Mouse (Mus musculus) v-Abl transformed pro-B cells (cell line): ENCODE data around the gene Myo15b.
"Not testable (repeated sequence)": the region's sequence is repeated elsewhere in the genome, so short reads cannot be mapped to it uniquely, and the experiment has no call there.

Experiments
- in situ Hi-C, 2 experiments: fragments of 400-800 bp; cut with MboI; formaldehyde crosslinking; loops; one replicate each; pipeline ENCODE4 v1.15.1; 2025; ENCODE audit not compliant: unreplicated experiment in 2 of 2

The Myo15b gene

DNA sequence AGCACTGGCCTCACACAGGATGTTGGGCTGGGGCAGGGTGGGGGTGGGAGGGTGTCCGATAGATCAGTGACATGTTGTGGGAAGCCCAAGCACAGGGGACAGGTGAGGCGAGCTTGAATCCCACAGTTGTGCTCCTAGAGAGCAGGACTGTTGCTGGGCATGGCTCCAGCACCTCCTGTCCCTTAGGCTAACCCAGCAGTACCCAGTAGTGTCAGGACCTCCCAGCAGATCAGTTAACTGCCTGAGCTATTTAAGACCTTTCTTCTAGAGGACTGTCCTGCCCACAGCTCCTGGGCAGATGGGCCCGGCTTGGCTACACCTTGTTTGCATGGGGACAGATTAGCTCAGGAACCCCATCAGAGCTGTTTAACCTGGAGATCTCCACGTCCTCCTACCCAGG is 29.2 kb upstream of the Myo15b start:
- in situ Hi-C loops, result no loop called here

DNA sequence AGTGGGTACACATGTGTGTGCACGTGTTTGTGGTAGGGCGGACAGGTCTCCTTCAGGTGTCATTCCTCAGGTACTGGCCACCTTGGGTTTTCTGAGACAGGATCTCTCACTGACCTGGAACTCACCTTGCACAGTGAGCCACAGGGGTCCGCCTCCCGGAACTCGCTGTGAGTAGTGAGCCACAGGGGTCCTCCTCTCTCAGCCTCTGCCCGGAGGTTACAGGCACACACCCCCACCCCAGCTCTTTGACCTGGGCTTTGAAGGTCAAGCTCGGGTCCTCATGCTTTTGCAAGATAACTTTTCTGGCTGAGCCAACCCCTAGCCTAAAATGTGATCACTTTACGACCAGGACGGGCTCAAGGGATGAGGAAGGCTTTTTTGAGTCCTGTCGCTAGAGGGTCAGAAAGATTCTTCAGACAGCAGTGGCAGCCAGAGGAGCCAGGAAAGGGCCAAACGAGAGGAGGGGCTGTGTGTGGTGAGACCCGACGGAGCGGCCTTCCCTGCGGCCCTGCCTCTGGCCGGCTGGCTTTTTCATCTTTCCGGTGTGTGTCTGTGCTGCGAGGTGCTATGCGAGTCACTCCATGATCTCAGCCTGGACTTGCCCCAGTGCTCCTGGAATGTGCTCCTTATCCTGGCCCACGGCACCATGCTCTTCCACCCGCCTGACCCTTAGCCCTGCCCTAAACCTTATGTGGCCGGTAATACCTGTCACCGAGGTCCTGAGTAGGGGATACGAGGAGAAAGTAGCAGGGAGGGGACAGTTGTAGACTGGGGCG is 27.5 kb upstream of the Myo15b start:
- in situ Hi-C loops, result no loop called here

DNA sequence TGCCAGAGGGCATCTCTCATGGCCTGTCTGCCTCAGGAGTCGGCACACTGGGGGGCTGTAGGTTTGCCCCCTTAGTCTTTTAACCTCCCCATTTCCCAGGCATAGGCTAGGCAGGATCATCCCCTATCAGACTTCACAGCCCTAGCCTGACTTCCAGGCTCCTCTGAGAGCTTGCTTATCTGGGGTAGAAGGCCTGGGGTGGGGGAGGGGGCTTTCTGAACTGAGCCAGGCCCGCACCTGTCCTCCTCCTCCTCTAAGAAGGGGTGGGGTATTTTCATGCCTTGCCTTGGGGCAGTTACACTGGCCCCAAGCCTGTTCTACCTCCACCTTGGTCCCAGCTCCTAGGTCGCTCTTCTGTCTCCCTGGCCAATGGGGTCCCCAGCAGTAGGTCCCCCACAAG is 26.7 kb upstream of the Myo15b start:
- in situ Hi-C loops, result no loop called here

DNA sequence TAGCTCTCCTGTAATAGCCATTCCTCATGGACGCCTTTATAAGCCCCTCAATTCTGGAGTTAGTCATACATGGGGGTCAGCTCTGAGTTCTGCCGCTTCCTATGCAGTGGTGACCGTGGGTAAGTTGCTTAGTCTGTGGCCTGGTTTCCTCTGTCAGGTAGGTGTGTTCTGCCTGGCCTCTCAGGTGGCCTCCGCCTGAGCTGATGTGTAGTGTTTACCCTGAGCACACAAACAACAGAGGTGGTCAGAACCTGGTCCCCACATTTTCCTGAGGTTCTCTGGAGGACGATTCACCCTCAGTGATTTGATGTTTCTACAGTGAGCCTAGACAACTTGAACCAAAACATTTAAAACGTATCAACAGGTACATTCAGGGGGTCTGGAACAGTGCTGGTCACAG is 26.1 kb upstream of the Myo15b start:
- in situ Hi-C loops, result no loop called here

DNA sequence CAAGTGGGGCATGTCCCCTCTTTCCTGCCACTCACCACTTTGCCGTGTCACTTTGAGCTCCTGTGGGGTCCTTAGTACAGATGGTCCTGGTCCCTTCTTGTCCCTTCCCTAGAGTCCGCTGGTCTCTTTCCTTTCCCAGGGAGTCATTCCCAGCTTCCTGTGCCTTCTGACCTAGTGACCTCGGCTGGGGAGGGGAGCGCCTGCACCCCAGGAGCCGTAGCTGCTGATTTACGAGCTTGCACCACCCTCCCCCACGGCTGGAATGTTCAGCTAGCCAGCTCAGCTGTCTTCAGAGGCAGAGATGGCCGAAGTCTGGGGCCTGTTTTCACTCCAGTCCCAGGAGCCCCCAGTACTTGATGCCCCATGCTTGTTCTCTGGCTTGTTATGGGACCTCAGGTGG is 25.7 kb upstream of the Myo15b start:
- in situ Hi-C loops, result no loop called here

DNA sequence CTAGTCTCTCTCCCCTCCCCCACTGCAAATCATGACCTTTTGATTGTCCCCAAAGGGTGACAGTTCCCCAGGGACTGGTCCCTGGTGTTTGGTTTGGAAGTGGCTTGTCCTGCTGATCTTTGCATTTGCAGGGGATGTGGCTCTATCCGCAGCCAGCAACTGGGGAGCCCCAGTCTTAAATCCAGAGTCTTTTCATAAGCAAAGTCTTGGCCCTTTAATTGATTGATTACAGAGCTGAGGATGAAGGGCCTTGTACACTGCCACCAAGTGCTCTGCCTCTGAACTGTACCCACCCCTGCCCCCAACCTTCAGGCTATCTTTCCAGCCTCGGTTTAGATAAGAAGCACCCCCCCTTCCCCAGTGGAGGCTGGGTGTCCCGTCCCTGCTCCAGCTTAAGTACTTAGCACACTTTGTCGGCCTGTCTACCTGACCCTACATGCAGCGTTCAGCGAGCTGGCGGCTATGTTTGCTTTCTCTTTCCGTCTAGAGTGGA is 25.1 kb upstream of the Myo15b start:
- in situ Hi-C loops, result no loop called here

DNA sequence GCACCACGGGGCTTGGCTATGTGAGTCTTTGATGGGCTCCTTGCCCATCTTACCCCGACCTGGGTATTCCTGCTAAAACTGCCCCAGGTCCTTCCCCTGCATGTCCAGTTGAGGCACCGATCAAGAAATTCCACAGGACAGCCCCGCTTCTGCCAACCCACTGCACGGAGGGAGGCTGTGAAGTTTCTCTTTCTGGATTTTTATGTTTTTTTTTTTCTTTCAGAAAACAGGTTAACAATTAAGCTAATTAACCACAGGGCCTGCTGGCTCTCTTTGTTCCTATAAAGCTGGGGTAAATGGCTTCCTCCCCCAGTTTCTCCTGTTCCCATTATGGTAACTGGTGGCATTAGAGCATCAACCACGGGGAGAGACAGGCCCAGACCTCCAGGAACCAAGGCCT is 24.2 kb upstream of the Myo15b start:
- in situ Hi-C loops, result no loop called here

DNA sequence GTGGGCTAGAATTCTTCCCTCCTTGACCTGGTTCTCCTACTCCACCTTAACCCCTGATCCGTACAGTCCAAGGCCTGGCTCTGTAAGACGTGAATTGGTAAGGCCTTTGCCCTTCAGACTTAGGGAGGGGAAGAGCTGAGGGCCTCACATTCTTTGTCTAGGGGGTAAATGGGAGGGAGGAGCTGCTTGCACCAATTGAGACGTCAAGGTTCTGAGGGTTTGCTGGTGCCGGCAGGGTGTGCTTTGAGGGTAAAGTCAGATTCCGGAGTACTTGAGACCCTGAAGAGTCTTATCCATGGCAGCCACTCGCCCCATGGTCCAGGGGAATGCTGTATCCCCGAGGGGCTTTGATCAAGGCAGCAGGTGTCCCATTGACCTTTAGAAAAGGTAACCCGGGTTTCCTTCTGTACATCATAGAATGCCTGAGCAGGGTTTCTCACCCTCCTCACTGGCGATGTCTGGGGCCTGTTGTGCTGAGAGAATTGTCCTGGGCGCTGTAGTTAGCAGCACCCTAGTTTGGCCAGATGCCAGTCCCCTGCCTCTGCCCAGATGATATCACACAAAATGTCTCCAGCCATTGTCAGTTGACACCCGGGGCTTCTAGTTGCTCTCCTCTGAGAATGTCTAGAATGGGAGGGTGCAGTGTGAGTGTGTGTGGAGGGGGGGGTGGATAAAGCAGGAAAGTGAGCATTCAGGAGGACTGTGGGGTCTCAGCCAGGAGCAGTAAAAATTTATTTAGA is 21.4 kb upstream of the Myo15b start:
- in situ Hi-C loops, result no loop called here

DNA sequence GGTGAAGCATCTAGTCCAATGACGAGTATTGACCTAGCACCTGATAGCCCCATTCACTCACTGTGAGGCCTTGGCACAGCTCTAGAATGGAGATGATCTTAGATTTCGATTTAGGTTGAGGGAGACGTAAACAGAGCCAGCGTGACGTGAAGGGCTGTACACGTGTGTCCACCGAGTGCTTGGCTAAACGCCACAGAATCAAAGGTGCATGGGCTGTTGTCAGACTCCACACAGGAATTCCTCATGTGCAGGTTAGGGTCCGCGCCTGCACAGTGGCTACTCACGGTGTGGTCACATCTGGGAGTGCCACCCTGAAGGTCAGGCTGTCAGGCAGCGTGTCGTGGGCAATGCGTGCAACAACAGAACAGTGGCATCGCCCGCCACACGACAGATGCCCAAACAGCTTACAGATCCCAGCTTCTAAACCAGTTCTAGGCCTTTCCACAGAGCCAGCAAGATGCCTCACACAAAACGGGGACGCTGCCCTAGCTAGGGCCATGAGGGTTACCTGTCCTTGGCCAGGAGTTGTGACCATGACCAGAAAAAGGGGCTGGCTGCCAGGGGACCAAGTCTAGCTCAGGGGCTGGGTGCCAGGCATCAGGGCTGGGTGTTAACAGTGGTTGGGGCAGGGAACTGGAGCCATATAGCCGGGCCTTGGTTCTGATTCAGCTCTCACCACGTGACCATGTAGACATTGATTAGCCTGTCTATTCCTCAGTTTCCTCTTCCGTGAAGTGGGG is 20.4 kb upstream of the Myo15b start:
- in situ Hi-C loops, result no loop called here

DNA sequence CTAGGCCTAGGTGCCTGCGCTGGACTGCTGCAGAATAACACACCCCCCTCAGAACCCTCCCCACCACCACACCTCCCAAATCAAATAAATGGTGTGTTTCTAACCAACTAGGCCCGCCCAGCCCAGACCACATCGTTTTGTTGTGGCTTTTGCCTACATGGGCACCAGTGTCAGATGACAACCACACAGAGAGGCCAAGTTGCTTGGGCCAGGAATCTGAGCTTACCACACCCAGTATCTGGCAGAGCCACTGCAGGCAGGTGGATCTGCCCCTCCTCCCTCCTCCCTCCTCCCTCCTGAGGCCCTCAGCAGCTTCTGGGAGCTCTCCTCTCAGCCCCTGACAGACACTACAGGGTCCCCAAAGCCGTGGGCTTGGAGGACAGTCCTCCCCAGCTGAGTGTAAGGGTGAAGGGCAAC is 19.3 kb upstream of the Myo15b start:
- in situ Hi-C loops, result no loop called here

DNA sequence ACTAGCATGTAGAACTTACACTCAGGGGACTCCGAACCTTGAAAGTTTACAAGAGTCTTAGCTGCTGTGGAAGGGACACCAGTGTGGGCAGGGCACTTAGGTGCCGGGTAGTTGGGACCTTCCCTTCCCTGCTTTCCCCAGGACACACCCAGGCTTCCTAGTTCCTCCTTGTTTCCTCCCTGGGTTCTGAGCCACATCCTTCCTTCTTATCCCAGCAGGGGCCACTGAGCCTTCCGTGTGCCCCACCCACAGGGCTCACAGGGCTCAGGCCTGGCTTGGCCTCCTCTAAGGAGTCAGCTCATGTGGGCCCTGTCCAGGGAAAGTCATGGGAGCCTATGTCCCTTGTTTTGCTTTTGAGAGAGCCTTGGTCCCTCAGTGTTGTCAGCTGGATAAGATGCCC is 18.5 kb upstream of the Myo15b start:
- in situ Hi-C loops, result no loop called here

DNA sequence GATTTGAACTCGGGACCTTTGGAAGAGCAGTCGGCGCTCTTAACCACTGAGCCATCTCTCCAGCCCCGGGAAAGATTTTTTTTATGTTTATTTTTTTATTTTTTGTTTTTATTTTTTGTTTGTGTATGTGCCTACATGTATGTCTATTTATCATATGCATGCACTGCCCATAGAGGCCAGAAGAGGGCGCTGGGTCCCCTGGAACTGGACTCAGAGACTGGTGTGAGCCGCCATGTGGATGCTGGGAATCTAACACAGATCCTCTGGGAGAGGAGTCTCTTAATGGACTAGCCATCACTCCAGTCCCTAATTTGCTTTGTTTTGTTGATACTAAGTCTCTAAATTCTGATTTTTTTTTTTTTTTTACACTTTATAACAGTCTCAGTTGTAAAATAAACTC is 17.2 kb upstream of the Myo15b start:
- in situ Hi-C loops, result no loop called here

DNA sequence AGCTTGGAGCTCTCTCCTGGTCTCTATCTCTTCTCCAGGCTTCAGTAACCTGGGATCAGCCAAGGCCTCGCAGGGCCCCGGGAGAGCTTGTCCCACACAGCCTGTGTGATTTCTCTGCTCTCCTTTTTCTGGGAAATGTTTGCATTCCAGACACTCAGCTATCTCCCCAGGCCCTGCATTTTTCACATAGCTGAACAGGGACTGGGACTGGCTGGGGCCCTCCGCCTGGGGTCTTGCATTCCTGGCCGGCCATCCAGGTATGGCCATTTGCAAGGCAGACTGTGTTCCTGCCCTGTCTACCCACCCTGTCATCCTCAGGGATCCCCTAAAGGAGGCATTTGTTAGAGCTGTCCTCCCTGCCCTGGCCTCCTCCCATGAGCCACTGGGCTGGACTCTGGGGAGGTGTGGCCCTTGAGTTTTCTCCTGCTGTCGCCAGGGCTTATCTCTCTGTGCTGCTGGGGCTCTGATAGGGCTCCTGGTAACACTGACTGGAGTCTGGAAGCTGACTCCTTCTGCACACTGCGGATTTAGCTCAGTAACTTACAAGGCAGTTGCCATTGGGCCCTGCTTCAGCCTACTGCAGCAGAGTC is 16.1 kb upstream of the Myo15b start:
- in situ Hi-C loops, result no loop called here

DNA sequence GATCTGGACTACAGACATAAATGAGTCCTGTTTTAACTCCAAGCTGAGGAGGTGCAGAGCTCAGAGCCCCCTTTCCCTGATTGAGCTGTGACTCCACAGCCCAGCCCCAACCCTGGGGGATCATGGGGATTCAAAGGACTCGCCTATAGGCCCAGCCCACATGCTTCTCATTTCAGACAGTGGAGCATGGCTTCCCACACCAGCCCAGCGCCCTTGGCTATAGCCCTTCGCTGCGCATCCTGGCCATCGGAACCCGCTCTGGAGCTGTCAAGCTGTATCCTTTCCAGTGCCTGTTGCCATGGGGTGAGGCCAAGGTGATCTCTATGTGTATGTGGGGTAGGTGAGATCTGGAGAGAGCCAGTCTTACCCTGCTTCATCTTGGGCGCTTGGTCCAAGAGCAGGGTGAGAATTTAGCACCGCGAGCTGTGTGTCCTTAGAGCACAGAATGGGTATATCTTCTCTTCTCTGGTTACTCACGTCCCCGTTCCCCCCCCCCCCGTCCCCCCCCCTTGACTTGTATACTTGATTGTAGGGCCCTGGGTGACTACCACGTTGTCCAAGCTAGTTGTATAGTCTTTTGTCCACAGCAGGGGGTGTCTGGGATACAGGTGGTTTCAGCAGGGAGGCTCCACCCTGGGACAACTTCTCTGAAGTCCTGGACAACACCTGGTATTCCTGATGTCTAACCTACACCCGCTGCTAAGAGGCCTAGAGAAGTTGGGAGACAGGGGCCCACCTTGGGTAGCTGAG is 14.9 kb upstream of the Myo15b start:
- in situ Hi-C loops, result no loop called here

DNA sequence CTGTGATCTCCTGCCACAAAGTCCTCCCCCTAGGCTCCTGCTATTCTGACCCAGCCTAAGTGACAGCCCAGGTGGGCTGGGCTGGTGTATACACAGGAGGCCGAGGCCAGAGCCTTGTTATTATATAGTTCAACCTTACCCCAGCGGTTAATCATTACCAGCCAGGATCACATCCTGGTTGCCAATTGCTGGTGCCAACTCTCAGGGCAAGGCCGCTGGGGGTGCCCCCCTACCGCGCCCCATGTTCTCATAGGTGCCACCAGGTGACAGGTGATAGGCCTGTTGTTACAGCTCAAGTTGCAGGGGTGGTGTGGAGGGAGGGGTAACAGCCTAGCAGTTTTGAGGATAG is 14.3 kb upstream of the Myo15b start:
- in situ Hi-C loops, result no loop called here

DNA sequence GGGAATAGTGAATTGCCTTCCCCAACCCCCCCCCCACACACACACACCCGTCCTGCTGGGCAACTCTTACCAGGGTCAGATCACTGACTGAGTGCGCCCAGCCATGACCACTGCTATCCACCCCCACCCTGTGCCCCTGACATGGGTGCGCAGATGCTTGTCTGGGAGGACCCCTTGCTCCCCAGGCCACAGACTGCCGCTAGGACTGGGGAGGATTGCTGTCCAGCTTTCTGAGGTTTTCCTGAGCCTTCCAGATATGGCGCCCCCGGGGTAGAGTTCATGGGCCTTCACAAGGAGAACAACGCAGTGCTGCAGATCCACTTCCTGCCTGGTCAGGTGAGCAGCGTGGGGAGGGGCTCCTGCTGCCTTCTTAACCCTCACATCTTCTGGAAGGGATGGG is 14.0 kb upstream of the Myo15b start:
- in situ Hi-C loops, result no loop called here

DNA sequence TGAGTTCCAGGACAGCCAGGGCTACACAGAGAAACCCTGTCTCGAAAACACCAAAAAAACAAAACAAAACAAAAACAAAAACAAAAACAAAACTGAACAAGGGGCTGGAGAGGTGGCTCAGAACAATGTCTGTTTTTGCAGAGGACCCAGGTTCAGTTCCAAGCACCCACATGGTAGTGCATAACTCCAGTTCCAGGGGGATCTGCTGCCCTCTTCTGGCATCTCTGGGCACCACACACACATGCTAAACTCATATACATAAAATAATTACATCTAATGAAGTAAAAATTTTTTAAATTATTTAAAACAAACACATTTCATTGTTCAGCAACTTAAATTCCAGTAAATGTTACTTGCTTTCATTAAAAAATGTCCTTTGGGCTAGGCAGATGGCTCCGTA is 12.4 kb upstream of the Myo15b start:
- in situ Hi-C loops, result no loop called here

DNA sequence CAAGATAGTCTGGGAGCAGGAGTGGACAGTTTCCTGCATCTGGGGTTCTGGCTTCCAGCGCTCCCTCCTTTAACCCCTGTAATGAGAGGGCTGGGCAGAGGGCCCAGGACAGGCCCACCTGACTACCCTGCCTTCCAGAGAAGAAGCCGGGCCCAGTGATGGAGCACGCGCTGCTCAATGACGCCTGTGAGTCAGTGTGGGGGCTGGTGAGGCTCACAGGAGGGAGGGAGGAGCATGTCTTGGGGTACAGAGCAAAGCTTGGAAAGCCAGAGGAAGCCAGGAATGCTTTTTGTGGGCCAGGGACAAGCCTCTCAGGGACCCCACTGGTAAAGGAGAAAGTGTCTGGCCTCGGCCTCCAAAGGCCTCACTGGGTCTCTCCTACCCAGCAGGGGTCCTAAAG is 3.5 kb upstream of the Myo15b start:
- in situ Hi-C loops, result no loop called here

DNA sequence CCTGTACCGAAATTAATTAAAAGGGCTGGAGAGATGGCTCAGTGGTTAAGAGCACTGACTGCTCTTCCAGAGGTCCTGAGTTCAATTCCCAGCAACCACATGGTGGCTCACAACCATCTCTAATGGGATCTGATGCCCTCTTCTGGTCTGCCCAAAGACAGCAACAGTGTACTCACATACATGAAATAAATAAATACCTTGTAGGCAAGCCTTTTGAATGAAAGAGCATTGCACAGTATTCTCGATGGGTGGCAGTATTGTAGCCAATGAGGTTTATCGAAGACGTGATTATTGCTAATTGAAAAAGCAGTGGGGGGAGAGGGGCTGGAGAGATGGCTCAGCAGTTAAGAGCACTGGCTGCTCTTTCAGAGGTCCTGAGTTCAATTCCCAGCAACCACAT is 1.1 kb upstream of the Myo15b start:
- in situ Hi-C loops, result not testable (repeated sequence)

DNA sequence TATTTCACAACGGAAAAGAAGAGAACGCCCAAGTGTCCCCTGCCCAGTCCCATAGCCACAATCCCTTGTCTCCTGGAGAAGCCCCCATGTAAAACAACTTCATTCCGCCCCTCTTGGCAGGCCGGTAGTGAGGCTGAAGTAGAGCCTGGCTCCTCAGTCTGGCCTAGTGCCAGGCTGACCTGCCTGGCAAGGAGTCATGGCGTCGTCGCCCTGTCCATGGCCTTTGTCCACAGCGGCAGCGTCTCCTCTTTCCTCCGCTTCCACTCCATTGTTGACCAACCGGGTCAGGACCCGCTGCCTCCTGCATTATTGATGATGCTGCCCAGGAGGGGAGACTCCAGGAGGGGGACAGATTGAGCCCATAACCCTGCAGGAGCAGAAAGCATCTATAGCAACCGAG is 270 bp upstream of the Myo15b start:
- in situ Hi-C loops, result no loop called here
